Mouse (Mus musculus) heart, adult 2 months (tissue): ENCODE measurements around the gene Olfr1055. TPM values are rescaled to one million over a fixed set of nuclear protein-coding genes. Genes with fewer than 3 reads are reported as not detected.

Experiments
- DNase-seq, 2 experiments: peaks; one replicate each; pipeline ENCODE4 v3.0.0; 2021
- H3K27ac ChIP-seq: fragments of 200-600 bp; 2 replicates; pipeline ENCODE4 v1.8.1; 2022
- H3K27me3 ChIP-seq: fragments of 200-500 bp; 2 replicates; pipeline ENCODE4 v1.6.1; 2012; ENCODE audit warnings: mild to moderate bottlenecking, low read length, inconsistent platforms, mixed read lengths; ENCODE audit not compliant: control insufficient read depth, insufficient read depth
- H3K36me3 ChIP-seq: fragments of 200-500 bp; 2 replicates; pipeline ENCODE4 v1.6.1; 2012; ENCODE audit warnings: low read length, inconsistent platforms; ENCODE audit not compliant: control insufficient read depth, insufficient read depth
- H3K4me1 ChIP-seq: fragments of 200-500 bp; 2 replicates; pipeline ENCODE4 v1.6.1; 2011; ENCODE audit warnings: low read length; ENCODE audit not compliant: control insufficient read depth, insufficient read depth
- H3K4me3 ChIP-seq: fragments of 200-600 bp; 2 replicates; pipeline ENCODE4 v1.8.1; 2022
- H3K79me2 ChIP-seq: fragments of 200-500 bp; replicated peaks from 2 replicates; pipeline ENCODE4 v1.6.1; 2012; ENCODE audit warnings: mild to moderate bottlenecking, inconsistent platforms, low read length, moderate library complexity, mixed read lengths; ENCODE audit not compliant: control insufficient read depth, insufficient read depth
- H3K9ac ChIP-seq: fragments of 200-500 bp; 2 replicates; pipeline ENCODE4 v1.6.1; 2012; ENCODE audit warnings: low read depth, mild to moderate bottlenecking, control low read depth, inconsistent platforms, low read length, mixed read lengths
- CTCF ChIP-seq: fragments of 200-600 bp; IDR thresholded peaks from 2 replicates; pipeline ENCODE4 v1.8.1; 2022; ENCODE audit warnings: antibody characterized with exemption, mild to moderate bottlenecking, moderate library complexity
- EP300 ChIP-seq: fragments of 200-500 bp; IDR thresholded peaks from 2 replicates; pipeline ENCODE4 v1.6.1; 2011; ENCODE audit warnings: low read depth, low read length, control low read depth; ENCODE audit not compliant: insufficient read depth
- POLR2A ChIP-seq: fragments of 200-500 bp; IDR thresholded peaks from 2 replicates; pipeline ENCODE4 v1.6.1; 2011; ENCODE audit warnings: mild to moderate bottlenecking, low read depth, low read length, control low read depth; ENCODE audit not compliant: insufficient read depth
- WGBS: fragments of 180-500 bp; shearing (Covaris S2); methylation state at CpG from one replicate; pipeline ENCODE4 v1.1.7; 2018; 5-methylcytosine and 5-hydroxymethylcytosine counted together
- intact Hi-C: fragments of 180-260 bp; cut with DNase I; formaldehyde crosslinking; loops from one replicate; pipeline ENCODE4 v1.15.1; 2025
- polyA plus RNA-seq: library from polyadenylated mRNA; depleted of rRNA; stranded (reverse); fragments of >200 nt; gene quantifications from 2 replicates; pipeline ENCODE4 v1.2.3, GENCODE M21; 2012; rRNA removed
- total RNA-seq, 2 experiments: library from RNA; stranded (reverse); gene quantifications; 2 replicates each; pipeline ENCODE4 v1.2.3; 2021

The Olfr1055 gene
- total and polyA plus RNA-seq, 3 experiments, result not detected

- no peak for DNase-seq
- WGBS, result 73% methylated on average over 3 of the region's 3 CpGs
- no peaks in the 10 kb centered on the region for H3K79me2 ChIP-seq
- H3K27me3 ChIP-seq, result no peaks in the 10 kb centered on the region
- no peaks in the 10 kb centered on the region for H3K36me3 ChIP-seq
- H3K9ac ChIP-seq, result no peak within 1 kb of the TSS
- H3K27ac ChIP-seq, result no peak within 1 kb of the TSS
- intact Hi-C loops, result no loop called here
- H3K4me3 ChIP-seq, result no peak within 1 kb of the TSS
- TF ChIP-seq POLR2A (no peak), EP300 (no peak), CTCF (no peak)
- H3K4me1 ChIP-seq, result no peaks in the 10 kb centered on the region
Measured at GRCm38 (mm10) chr2:86335333-86335732, 14.8 kb downstream of the Olfr1055 start, which contains the start of gene Olfr1054. Olfr1054 (minus strand) TSS chr2:86335433.

DNA sequence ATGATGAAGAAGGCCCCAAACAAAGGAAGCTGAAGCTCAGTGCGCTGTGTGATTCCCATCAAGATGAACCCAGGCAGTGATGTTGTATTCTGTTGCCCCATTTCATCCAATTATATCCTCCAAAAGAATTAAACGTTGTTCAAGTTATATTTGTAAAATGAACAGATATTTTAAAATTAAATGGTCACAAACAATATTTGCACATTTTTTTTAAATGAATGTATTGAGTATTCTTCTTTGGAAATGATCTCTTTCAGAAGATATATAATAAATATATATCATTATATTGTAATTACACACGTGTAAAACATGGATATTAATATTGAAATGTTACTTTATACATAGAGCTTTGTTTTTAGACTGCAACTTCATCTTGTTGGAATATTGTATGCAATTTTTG lies 34.9 kb downstream of the Olfr1055 start, which contains the start of gene Olfr1053:
Gene Olfr1053, minus strand, starts transcription at position 101 of the 400 bp plus-strand sequence.
- Histone ChIP-seq H3K36me3 (no peaks in the 10 kb centered on the region), H3K4me3 (no peak within 1 kb of the TSS)
- 51% methylated on average over 3 of the region's 3 CpGs for WGBS

More for the DNA sequence above, 34.9 kb downstream of the Olfr1055 start, which contains the start of gene Olfr1053:
- Histone ChIP-seq H3K4me1 (no peaks in the 10 kb centered on the region), H3K27ac (no peak within 1 kb of the TSS), H3K9ac (no peak within 1 kb of the TSS), H3K79me2 (no peaks in the 10 kb centered on the region), H3K27me3 (no peaks in the 10 kb centered on the region)
- intact Hi-C loops, result no loop called here
- DNase-seq, result no peak
- TF ChIP-seq CTCF (no peak), POLR2A (no peak), EP300 (no peak)

Other genes with a start within 250 kb of the Olfr1055 start
- not detected for gene Olfr1039, start 214.4 kb downstream of the Olfr1055 start, total RNA-seq
- not detected in 2 replicates for gene Olfr1039, start 214.4 kb downstream of the Olfr1055 start, polyA plus RNA-seq
- not detected for gene Olfr1040, start 203.6 kb downstream of the Olfr1055 start, total RNA-seq
- not detected in 2 replicates for gene Olfr1040, start 203.6 kb downstream of the Olfr1055 start, polyA plus RNA-seq
- gene Olfr1042, start 188.4 kb downstream of the Olfr1055 start, total RNA-seq, result not detected
- gene Olfr1042, start 188.4 kb downstream of the Olfr1055 start, polyA plus RNA-seq, result not detected in 2 replicates
- gene Olfr1043, start 182.8 kb downstream of the Olfr1055 start, total RNA-seq, result not detected
- not detected in 2 replicates for gene Olfr1043, start 182.8 kb downstream of the Olfr1055 start, polyA plus RNA-seq
- not detected for gene Olfr1044, start 172.5 kb downstream of the Olfr1055 start, total RNA-seq
- gene Olfr1044, start 172.5 kb downstream of the Olfr1055 start, polyA plus RNA-seq, result not detected in 2 replicates
- not detected for gene Olfr52, start 164.6 kb downstream of the Olfr1055 start, total RNA-seq
- not detected in 2 replicates for gene Olfr52, start 164.6 kb downstream of the Olfr1055 start, polyA plus RNA-seq
- not detected for gene Olfr1045, start 147.3 kb downstream of the Olfr1055 start, total RNA-seq
- not detected in 2 replicates for gene Olfr1045, start 147.3 kb downstream of the Olfr1055 start, polyA plus RNA-seq
- not detected for gene Olfr1046, start 131.0 kb downstream of the Olfr1055 start, total RNA-seq
- not detected in 2 replicates for gene Olfr1046, start 131.0 kb downstream of the Olfr1055 start, polyA plus RNA-seq
- not detected for gene Olfr1047, start 118.9 kb downstream of the Olfr1055 start, total RNA-seq
- not detected in 2 replicates for gene Olfr1047, start 118.9 kb downstream of the Olfr1055 start, polyA plus RNA-seq
- not detected for gene Olfr1048, start 110.0 kb downstream of the Olfr1055 start, total RNA-seq
- gene Olfr1048, start 110.0 kb downstream of the Olfr1055 start, polyA plus RNA-seq, result not detected in 2 replicates
- not detected for gene Olfr1049, start 92.0 kb downstream of the Olfr1055 start, total RNA-seq
- gene Olfr1049, start 92.0 kb downstream of the Olfr1055 start, polyA plus RNA-seq, result not detected in 2 replicates
- not detected for gene Olfr1051, start 71.2 kb downstream of the Olfr1055 start, total RNA-seq
- gene Olfr1051, start 71.2 kb downstream of the Olfr1055 start, polyA plus RNA-seq, result not detected in 2 replicates
- not detected for gene Olfr1052, start 57.8 kb downstream of the Olfr1055 start, total RNA-seq
- gene Olfr1052, start 57.8 kb downstream of the Olfr1055 start, polyA plus RNA-seq, result not detected in 2 replicates
- not detected for gene Olfr1053, start 35.0 kb downstream of the Olfr1055 start, total RNA-seq
- not detected in 2 replicates for gene Olfr1053, start 35.0 kb downstream of the Olfr1055 start, polyA plus RNA-seq
- not detected for gene Olfr1054, start 14.9 kb downstream of the Olfr1055 start, total RNA-seq
- not detected in 2 replicates for gene Olfr1054, start 14.9 kb downstream of the Olfr1055 start, polyA plus RNA-seq
- not detected for gene Olfr1056, start 12.2 kb upstream of the Olfr1055 start, total RNA-seq
- not detected in 2 replicates for gene Olfr1056, start 12.2 kb upstream of the Olfr1055 start, polyA plus RNA-seq
- not detected for gene Olfr1057, start 28.1 kb upstream of the Olfr1055 start, total RNA-seq
- gene Olfr1057, start 28.1 kb upstream of the Olfr1055 start, polyA plus RNA-seq, result not detected in 2 replicates
- gene Olfr1058, start 38.3 kb upstream of the Olfr1055 start, total RNA-seq, result not detected
- gene Olfr1058, start 38.3 kb upstream of the Olfr1055 start, polyA plus RNA-seq, result not detected in 2 replicates
- gene Olfr1061, start 63.8 kb upstream of the Olfr1055 start, total RNA-seq, result not detected
- gene Olfr1061, start 63.8 kb upstream of the Olfr1055 start, polyA plus RNA-seq, result not detected in 2 replicates
- gene Olfr1062, start 76.5 kb upstream of the Olfr1055 start, total RNA-seq, result not detected
- gene Olfr1062, start 76.5 kb upstream of the Olfr1055 start, polyA plus RNA-seq, result not detected in 2 replicates
- not detected for gene Olfr1065, start 100.3 kb upstream of the Olfr1055 start, total RNA-seq
- gene Olfr1065, start 100.3 kb upstream of the Olfr1055 start, polyA plus RNA-seq, result not detected in 2 replicates
- gene Olfr1066, start 106.0 kb upstream of the Olfr1055 start, total RNA-seq, result not detected
- not detected in 2 replicates for gene Olfr1066, start 106.0 kb upstream of the Olfr1055 start, polyA plus RNA-seq
- gene Olfr228, start 137.1 kb upstream of the Olfr1055 start, total RNA-seq, result not detected
- not detected in 2 replicates for gene Olfr228, start 137.1 kb upstream of the Olfr1055 start, polyA plus RNA-seq
- gene Olfr1076, start 158.2 kb upstream of the Olfr1055 start, total RNA-seq, result not detected
- not detected in 2 replicates for gene Olfr1076, start 158.2 kb upstream of the Olfr1055 start, polyA plus RNA-seq
- not detected for gene Olfr1079, start 192.2 kb upstream of the Olfr1055 start, total RNA-seq
- not detected in 2 replicates for gene Olfr1079, start 192.2 kb upstream of the Olfr1055 start, polyA plus RNA-seq
- not detected for gene Olfr1080, start 208.0 kb upstream of the Olfr1055 start, total RNA-seq
- not detected in 2 replicates for gene Olfr1080, start 208.0 kb upstream of the Olfr1055 start, polyA plus RNA-seq
- gene Olfr1082, start 248.7 kb upstream of the Olfr1055 start, total RNA-seq, result not detected
- gene Olfr1082, start 248.7 kb upstream of the Olfr1055 start, polyA plus RNA-seq, result not detected in 2 replicates